Mouse (Mus musculus): Measurements from ENCODE around the gene Gm15107. TPM values are rescaled to one million over a fixed set of nuclear protein-coding genes. Genes with fewer than 3 reads are reported as not detected.

Gene Gm15107
- total RNA-seq (2023), result not detected

DNA sequence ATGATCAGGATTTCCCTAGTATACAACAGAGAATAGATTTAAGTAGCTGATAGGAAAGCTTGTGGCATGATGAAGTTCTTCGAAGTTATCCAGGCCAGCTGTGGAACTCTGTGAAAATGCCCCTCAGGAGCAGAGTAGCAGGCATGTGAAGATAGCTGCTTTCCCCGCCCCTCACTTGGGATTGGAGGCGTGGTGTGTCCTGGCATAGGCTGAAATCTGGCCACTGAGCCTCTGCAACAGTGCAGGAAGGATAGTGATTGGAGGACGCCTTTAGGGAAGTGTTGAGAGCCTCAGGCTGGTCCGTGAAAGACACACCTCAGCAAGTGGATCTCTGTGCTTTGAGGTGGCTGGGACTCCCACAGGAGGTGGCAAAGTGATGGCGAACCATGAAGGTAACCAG, at the start of gene Gm15107:
TSS of gene Gm15107 (plus strand) at position 301 of the 400 bp plus-strand sequence.

Other genes with a start within 250 kb of the Gm15107 start
- gene Gm15080, start 187.7 kb upstream of the Gm15107 start, total RNA-seq (2023), result not detected

Data from neutrophil, adult 59 days (primary cell).